Mouse (Mus musculus): ENCODE results near the gene Khdrbs1.
"Not testable (repeated sequence)": the region's sequence is repeated elsewhere in the genome, so short reads cannot be mapped to it uniquely, and the experiment has no call there.

GRCm38 (mm10) chr4:129768742-129769141, 26.6 kb upstream of the Khdrbs1 start:
- not testable (repeated sequence) for TF ChIP-seq POLR2A, CTCF (IDR thresholded peaks at IDR 0.05; ENCODE audit: extremely low read depth, insufficient read depth, low read length)

All from cortical plate, adult 2 months (tissue).